8 mouse cellular contexts compared by ENCODE assay signal in the genomic region with DNA sequence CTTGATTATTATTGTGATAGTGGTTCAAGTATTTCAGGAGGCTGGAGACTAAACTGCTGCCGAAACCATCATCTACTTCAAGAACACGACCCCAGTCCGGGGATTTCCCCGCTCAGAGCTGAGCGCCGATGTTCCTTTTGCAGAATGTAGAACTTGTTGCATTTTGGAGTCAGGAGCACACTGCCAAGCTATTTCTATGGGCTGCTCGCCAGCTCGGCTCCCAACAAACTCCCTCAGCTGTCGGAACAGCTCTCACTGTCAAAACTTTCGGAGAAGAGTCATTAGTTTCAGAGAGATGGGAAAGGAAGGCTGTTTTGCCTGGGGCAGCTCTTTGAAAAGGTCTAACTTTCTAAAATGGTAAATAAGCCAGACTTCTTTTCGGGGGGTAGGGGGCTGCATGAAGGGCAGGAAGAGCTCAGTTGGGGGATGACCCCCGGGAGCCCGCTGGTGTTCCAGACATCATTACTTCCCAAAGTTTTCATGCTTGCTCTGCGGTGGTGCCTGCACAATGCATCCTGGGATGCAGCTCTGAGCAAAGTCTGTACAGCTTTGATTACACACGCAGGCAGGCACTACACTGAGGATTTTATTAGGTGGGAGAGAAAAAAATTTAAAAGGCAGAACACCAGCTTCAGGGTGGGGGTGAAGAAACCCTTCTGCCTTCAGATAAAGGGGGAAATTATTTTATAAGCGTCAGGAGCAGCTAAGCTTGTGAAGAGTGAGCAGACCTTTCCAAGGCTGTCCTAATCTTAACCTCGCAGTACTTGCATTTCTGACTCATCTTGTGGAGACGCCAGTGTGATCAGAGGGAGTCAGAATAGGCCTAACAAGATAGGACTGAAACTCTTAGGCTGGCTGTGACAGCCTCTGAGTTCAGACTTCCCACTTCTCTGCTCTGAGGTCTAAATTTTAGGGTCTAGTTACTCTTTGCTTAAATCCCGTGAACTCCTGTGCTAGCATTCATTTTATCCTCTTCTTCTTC.
DNase-seq lines count a peak whose midpoint lies in the region; ATAC-seq lines count a peak whose summit lies in the region.

No protein-coding gene starts in this region.

- WGBS in embryonic facial prominence, embryonic 13.5 days = 40% methylated on average over 19 of the region's 19 CpGs
- 24% methylated on average over 19 of the region's 19 CpGs for WGBS in limb, embryonic 15.5 days

- H3K4me2 ChIP-seq in embryonic facial prominence, embryonic 13.5 days = peak overlapping the region; percentile 42
- H3K4me2 ChIP-seq in limb, embryonic 15.5 days = peak overlapping the region; percentile 25

- no peaks in the 10 kb centered on the region for H3K36me3 ChIP-seq in embryonic facial prominence, embryonic 13.5 days
- no peaks in the 10 kb centered on the region for H3K36me3 ChIP-seq in limb, embryonic 15.5 days

- no peaks in the 10 kb centered on the region for H3K9me3 ChIP-seq in embryonic facial prominence, embryonic 13.5 days
- H3K9me3 ChIP-seq in limb, embryonic 15.5 days = no peaks in the 10 kb centered on the region

- H3K27ac ChIP-seq in embryonic facial prominence, embryonic 13.5 days = no peak overlapping the region
- H3K27ac ChIP-seq in limb, embryonic 15.5 days = peak overlapping the region; percentile 27; the same call in 1 of the 2 replicates

- DNase-seq in kidney, postnatal 4 days = peak; percentile 65 to 75
- DNase-seq in kidney, adult 11 months = no peak
- DNase-seq in heart, adult 9 months (ENCODE audit: low spot score in 2 of 2) = peak; percentile 32 to 61
- peak; percentile 9 for DNase-seq in testis, postnatal 14 days (ENCODE audit: low spot score)
- DNase-seq in yolk sac, embryonic 10.5 days (ENCODE audit: low spot score) = no peak
- no peak for DNase-seq in thymus, postnatal 0 days (ENCODE audit: low spot score)

- H3K4me3 ChIP-seq in embryonic facial prominence, embryonic 13.5 days = no peak overlapping the region
- H3K4me3 ChIP-seq in limb, embryonic 15.5 days = peak overlapping the region; percentile 12; the same call in 1 of the 2 replicates

- no peak for ATAC-seq in embryonic facial prominence, embryonic 13.5 days (ENCODE audit: insufficient number of reproducible peaks, insufficient read depth, low FRiP score, low TSS enrichment, low read depth)
- 0 out of 2 replicates have a peak, but pooled peaks have one; percentile 44 for ATAC-seq in limb, embryonic 15.5 days (ENCODE audit: insufficient number of reproducible peaks, low FRiP score, low TSS enrichment, low read depth)

- no peaks in the 10 kb centered on the region for H3K27me3 ChIP-seq in embryonic facial prominence, embryonic 13.5 days
- H3K27me3 ChIP-seq in limb, embryonic 15.5 days = no peaks in the 10 kb centered on the region

- H3K4me1 ChIP-seq in embryonic facial prominence, embryonic 13.5 days = 0 out of 2 replicates have a peak, but pooled peaks cover 9% of the 10 kb centered on the region
- 0 out of 2 replicates have a peak, but pooled peaks cover 5% of the 10 kb centered on the region for H3K4me1 ChIP-seq in limb, embryonic 15.5 days

- H3K9ac ChIP-seq in embryonic facial prominence, embryonic 13.5 days = no peak overlapping the region
- H3K9ac ChIP-seq in limb, embryonic 15.5 days = no peak overlapping the region

Comparison
In these comparisons a context has a peak if more than half of its experiments do, and no peak if none do; other contexts are left out.
1. DNase-seq: peak in kidney, postnatal 4 days (2 of 2), heart, adult 9 months (2 of 2) and testis, postnatal 14 days (single experiment); none in kidney, adult 11 months (single experiment), yolk sac, embryonic 10.5 days (single experiment) and thymus, postnatal 0 days (single experiment).